Mouse (Mus musculus) retina, adult 2 months (tissue): Measurements from ENCODE around the gene Tspan5.

Experiments used
- DNase-seq: peaks from one replicate; pipeline ENCODE4 v3.0.0-alpha.2; 2012; ENCODE audit warnings: low read depth, low spot score

Gene Tspan5

GRCm38 (mm10) chr3:138741649-138742565 lies at the start of gene Tspan5:
Gene Tspan5 (plus strand): TSS chr3:138742195.
- peak; percentile 61 for DNase-seq

DNA sequence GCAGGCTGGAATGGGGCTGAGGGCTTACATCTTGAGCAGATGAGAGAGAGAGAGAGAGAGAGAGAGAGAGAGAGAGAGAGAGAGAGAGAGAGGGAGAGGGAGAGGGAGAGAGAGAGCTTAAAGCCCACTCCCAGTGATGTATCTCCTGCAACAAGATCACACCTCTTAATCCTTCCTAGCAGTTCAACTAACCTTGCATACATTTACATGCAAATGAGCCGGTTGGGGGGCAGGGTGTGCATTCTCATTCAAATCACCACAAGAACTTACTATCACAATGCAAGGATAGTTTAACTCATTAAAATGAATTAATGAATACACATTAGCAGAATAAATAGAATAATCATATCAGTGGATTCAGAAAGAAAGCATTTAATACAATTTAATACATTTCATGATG lies 49.7 kb upstream of the Tspan5 start:
- DNase-seq = no peak

DNA sequence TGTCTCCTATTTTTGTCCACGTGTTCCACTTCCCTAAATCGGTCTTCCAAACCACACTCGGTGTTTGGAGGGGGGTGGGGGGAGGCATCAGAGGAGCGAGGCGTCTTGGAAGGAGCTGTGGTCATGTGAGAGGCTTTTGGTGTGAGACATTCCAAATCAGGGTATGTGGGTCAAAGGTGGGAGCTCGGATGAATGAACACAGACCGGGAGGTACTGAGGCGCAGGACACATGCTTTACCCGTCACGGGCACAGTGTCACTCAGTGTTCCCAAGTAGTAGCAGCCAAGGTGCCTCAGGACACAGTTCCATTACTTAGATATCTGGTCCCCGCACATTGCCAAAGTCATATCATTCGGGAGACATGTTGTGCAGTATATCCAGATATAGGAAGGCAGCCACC lies 38.6 kb upstream of the Tspan5 start:
- DNase-seq = no peak

- DNase-seq = no peak
Measured at GRCm38 (mm10) chr3:138704469-138704868, 37.5 kb upstream of the Tspan5 start.

DNA sequence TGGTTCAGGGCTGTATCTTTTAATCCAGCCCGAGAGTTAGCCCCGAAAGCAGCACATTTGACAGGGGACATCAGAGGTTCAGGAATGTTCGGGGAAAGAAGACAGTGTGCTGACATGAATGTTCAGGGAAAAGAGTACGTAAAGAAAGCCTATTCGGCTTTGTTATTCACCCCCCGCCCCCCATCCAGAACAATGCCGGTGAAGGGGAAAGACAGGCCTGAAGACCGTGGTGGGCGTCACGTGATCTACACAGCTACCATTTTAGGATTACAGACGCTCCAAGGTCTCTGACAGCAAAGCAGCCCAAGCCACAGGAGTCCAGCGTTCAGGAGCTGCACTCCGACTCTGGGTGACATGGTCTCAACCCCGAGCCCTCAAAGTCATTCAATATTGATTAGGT lies 36.1 kb upstream of the Tspan5 start:
- DNase-seq = no peak

DNA sequence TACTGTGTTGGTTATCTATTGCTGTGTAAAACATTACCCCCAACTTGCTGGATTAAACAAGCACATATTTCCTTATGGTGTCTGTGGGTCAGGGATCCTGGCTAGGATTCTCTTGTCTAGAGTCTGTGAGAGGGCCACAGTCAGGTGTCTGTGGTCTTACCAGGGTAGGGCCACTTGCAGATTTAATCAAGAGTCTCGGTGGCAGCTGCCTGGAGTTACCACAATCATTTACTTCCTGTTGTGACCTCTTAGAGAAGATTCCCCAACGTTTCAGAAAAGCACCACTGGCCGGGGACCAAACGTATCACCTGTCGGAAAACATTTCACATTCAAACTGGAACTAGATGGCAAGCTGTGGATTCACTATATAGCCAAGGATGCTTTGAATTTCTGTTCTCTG lies 32.8 kb upstream of the Tspan5 start:
- no peak for DNase-seq

- no peak for DNase-seq
Measured at GRCm38 (mm10) chr3:138711971-138712370, 30.0 kb upstream of the Tspan5 start.

DNA sequence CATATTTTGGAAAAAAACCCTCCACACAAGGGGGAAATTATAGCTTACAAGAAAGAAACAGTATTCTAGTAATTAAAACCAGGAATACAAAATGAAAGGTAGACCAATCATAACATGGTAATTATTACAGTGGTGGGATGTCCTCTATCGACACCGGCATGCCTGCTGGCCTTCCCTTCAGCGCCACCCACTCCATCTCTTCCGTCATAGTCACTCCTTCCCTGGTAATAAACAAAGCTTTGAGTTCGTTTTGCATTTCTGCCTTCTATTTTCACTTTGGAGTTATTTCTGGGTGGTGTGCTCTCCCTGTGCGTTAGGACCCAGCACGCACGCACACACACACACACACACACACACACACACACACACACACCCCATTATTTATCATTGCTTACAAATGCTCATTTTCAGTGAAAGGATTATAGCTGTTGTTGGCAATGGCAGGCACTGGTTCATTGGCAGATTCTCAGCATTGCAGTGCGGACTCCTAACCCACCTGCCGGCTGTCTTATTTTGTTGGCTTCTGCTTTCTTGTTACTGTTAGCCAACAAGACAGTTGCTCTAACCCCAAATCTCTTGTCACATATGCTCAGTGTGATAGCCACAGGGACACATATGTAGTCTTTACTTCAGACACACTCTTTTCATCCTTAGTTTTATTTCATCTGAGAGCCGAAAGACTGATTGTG lies 29.4 kb upstream of the Tspan5 start:
- DNase-seq = no peak

- no peak for DNase-seq
Measured at GRCm38 (mm10) chr3:138713141-138713540, 28.9 kb upstream of the Tspan5 start.

GRCm38 (mm10) chr3:138714788-138715187 lies 27.2 kb upstream of the Tspan5 start:
- DNase-seq = no peak

GRCm38 (mm10) chr3:138715212-138715611 lies 26.8 kb upstream of the Tspan5 start:
- DNase-seq = no peak

- no peak for DNase-seq
Measured at GRCm38 (mm10) chr3:138717040-138717439, 25.0 kb upstream of the Tspan5 start.

- no peak for DNase-seq
Measured at GRCm38 (mm10) chr3:138722152-138722551, 19.8 kb upstream of the Tspan5 start.

DNA sequence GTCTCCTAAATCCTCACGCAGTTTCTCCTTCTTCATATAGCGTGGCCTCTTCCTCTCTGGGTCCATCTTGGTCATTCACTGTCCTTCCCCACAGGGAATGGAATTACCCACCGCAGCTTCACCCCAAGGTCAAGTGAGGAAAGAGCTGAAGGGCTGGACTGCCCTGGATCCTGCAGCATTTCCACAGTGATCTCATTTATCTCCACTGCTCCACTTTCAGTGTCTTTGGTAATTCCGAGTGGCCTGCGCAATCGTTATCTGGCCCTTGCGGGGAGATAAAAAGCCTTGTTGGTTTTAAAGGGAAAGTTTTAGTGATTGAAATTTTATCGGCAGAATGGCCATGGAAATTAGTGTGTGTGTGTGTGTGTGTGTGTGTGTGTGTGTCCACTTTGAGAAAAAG lies 14.4 kb upstream of the Tspan5 start:
- no peak for DNase-seq

DNA sequence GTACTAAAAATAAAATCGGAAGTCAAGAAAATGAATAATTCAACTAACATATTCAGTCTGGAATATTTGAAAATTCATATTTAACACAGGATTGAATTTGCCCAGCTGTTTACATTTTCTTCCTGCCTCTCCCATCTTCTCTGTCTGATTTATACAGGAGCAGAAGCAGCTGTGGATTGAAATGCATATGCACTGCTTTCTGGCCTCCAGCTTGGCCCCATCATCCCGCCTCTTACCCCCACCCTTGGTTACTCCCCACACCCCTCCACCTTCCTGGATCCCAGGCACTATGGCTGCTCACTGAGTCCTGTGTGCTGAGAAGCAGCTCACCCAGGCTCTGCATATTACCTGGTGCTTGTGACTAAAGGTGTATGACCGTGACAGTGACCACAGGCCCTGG lies 13.2 kb upstream of the Tspan5 start:
- DNase-seq = no peak

DNA sequence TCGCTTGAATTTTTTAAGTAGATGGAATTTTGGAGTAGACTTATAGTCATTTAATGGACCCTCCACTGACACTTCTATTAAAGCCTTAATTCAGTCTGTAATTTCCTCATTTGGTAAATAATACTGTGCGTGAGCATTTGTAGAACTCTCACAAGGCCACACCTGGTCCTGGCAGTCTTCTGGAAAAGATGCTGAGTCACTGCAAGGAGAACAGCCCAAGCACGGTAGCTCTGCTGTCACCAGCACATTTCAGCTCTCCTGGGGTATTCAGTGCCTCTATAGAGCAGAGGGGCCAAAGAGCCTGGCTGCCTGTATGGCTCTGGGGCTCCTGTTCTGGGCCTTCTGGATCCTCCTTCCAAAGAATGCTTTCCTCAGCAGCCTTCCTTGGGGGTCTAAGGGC lies 11.2 kb upstream of the Tspan5 start:
- no peak for DNase-seq

- no peak for DNase-seq
Measured at GRCm38 (mm10) chr3:138735760-138736159, 6.2 kb upstream of the Tspan5 start.

GRCm38 (mm10) chr3:138739150-138739700 lies 2.8 kb upstream of the Tspan5 start:
- DNase-seq = no peak

DNA sequence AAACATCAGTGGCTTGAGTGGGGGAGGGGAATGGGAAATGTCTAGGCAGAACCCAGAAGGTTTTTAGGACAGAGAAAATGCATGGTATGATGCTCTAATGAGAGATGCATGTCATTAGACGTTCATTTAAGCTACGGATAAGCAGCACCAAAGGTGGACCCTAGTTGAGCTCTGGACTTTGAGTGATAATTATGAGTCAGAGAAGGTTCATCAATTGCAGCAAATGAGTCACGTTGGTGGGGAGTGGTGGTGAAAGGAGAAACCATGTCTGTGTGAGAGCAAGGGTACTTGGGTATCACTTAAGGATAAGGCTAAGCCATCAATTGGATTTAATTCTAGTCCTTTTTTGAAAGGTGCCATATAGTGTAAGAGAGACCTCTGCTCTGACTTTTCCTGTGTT lies 1.7 kb upstream of the Tspan5 start:
- no peak for DNase-seq

- no peak for DNase-seq
Measured at GRCm38 (mm10) chr3:138740843-138741540, 1.0 kb upstream of the Tspan5 start.

DNA sequence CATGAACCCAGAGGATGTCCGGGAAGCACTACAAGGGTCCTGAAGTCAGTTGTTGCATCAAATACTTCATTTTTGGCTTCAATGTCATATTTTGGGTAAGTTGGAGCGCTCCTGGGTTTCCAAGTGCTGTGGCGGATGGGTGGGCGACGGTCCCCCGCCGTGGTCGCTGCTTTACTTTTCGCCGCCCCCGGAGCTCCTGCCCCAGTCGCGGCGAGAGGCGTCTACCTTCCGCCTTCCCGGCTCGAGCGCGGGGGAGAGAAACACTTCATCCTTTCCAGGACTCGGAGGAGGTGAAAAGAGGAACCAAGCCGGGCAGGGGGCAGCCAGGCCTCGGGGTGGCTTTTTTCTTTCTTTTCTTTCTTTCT lies 553 bp downstream of the Tspan5 start:
- DNase-seq = no peak

GRCm38 (mm10) chr3:138743061-138743671 lies 1.2 kb downstream of the Tspan5 start:
- peak; percentile 57 for DNase-seq
